Mouse (Mus musculus): ENCODE results near the gene Mapk1ip1. TPM values are rescaled to one million over a fixed set of nuclear protein-coding genes. Genes with fewer than 3 reads are reported as not detected.

Mapk1ip1 gene
- polyA plus RNA-seq, 1 experiment from 2014 or later, result 47.8 TPM

- no peak overlapping the region for H3K4me3 ChIP-seq (ENCODE audit: low read depth, low read length)
- ATAC-seq (ENCODE audit: low read depth), result no peak
- no peaks in the 10 kb centered on the region for H3K27me3 ChIP-seq (ENCODE audit: control insufficient read depth, insufficient read depth, low read length)
- no peaks in the 10 kb centered on the region for H3K4me1 ChIP-seq (ENCODE audit: control insufficient read depth, insufficient read depth, low read length)
- no peak overlapping the region for H3K4me2 ChIP-seq (ENCODE audit: low read depth, low read length)
- no peak overlapping the region for H3K9ac ChIP-seq (replicated peaks; ENCODE audit: low read depth, low read length)
- no peaks in the 10 kb centered on the region for H3K9me3 ChIP-seq (ENCODE audit: control insufficient read depth, low read length)
- peaks cover 11% of the 10 kb centered on the region for H3K36me3 ChIP-seq (ENCODE audit: control insufficient read depth, insufficient read depth, low read length)
- H3K27ac ChIP-seq (ENCODE audit: low read depth, low read length), result no peak overlapping the region
- 89% methylated on average over 3 of the region's 3 CpGs for WGBS
Observed at GRCm38 (mm10) chr7:138863950-138864572, 18.0 kb upstream of the Mapk1ip1 start.

GRCm38 (mm10) chr7:138856670-138857069 lies 10.6 kb upstream of the Mapk1ip1 start:
- no peak overlapping the region for H3K27ac ChIP-seq (ENCODE audit: low read depth, low read length)
- peaks cover 24% of the 10 kb centered on the region for H3K36me3 ChIP-seq (ENCODE audit: control insufficient read depth, insufficient read depth, low read length)
- no peak overlapping the region for H3K4me2 ChIP-seq (ENCODE audit: low read depth, low read length)
- WGBS, result 69% methylated on average over 2 of the region's 2 CpGs
- H3K4me1 ChIP-seq (ENCODE audit: control insufficient read depth, insufficient read depth, low read length), result no peaks in the 10 kb centered on the region
- ATAC-seq (ENCODE audit: low read depth), result no peak
- no peak overlapping the region for H3K9ac ChIP-seq (replicated peaks; ENCODE audit: low read depth, low read length)
- no peaks in the 10 kb centered on the region for H3K27me3 ChIP-seq (ENCODE audit: control insufficient read depth, insufficient read depth, low read length)
- no peak overlapping the region for H3K4me3 ChIP-seq (ENCODE audit: low read depth, low read length)
- H3K9me3 ChIP-seq (ENCODE audit: control insufficient read depth, low read length), result no peaks in the 10 kb centered on the region

DNA sequence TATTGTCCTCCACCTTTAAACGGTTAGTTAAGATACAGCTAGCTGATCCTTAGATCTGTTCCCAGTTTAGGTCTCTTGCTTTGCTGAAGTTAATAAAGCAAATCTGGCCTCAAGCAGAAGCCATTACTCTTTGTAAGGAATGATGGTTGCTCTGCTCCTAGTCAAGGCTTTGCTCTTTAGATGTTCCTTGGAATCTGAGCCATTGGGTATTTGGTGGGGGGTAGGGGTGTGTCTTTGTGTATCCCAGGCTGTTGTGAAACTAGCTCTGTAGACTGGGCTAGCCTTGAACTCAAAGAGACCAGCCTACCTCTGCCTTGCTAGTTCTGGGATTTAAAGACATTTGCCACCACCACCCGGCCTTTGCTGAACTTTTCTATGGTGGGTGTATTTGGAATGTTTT lies 8.1 kb upstream of the Mapk1ip1 start:
- WGBS, result 96% methylated on average over 2 of the region's 2 CpGs
- Histone ChIP-seq H3K4me2 (ENCODE audit: low read depth, low read length) (no peak overlapping the region), H3K4me1 (ENCODE audit: control insufficient read depth, insufficient read depth, low read length) (no peaks in the 10 kb centered on the region), H3K9ac (replicated peaks; ENCODE audit: low read depth, low read length) (no peak overlapping the region), H3K27ac (ENCODE audit: low read depth, low read length) (no peak overlapping the region), H3K36me3 (ENCODE audit: control insufficient read depth, insufficient read depth, low read length) (peaks cover 24% of the 10 kb centered on the region), H3K9me3 (ENCODE audit: control insufficient read depth, low read length) (no peaks in the 10 kb centered on the region), H3K4me3 (ENCODE audit: low read depth, low read length) (no peak overlapping the region), H3K27me3 (ENCODE audit: control insufficient read depth, insufficient read depth, low read length) (no peaks in the 10 kb centered on the region)
- ATAC-seq (ENCODE audit: low read depth), result no peak

DNA sequence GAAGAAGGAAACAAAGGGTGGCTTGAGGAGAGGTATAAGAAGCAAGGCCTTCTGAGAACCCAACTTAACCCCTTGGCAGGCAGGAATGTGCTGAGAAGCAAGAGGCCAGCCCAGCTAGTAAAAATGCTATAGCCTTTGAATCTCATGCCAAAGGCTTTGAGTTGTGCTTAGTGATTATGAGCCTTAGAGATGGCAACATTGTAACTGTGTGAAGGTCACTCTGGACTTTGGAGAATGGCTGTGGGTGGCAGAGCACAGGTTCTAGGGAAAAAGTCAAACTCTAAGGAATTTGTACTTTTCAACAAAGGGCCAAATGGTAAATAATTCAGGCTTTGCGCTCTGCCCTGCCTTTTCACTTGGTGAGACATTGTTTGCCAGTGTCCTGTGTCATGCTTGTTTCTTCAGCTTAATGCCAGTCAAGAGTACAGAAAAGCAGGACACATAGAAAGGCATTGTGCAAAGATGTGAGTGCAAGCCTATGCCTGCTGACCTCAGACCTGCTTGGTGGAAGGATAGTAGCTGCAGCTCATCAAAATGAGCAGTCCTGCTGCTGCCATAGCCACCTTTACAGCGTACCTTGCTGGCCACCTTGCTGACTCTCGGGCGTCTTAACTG lies 7.5 kb upstream of the Mapk1ip1 start:
- WGBS, result 96% methylated on average over 4 of the region's 4 CpGs
- Histone ChIP-seq H3K4me1 (ENCODE audit: control insufficient read depth, insufficient read depth, low read length) (no peaks in the 10 kb centered on the region; the same call in 1 of the 2 replicates), H3K27me3 (ENCODE audit: control insufficient read depth, insufficient read depth, low read length) (no peaks in the 10 kb centered on the region), H3K4me3 (ENCODE audit: low read depth, low read length) (no peak overlapping the region), H3K27ac (ENCODE audit: low read depth, low read length) (no peak overlapping the region), H3K9ac (replicated peaks; ENCODE audit: low read depth, low read length) (no peak overlapping the region), H3K36me3 (ENCODE audit: control insufficient read depth, insufficient read depth, low read length) (peaks cover 24% of the 10 kb centered on the region), H3K4me2 (ENCODE audit: low read depth, low read length) (no peak overlapping the region), H3K9me3 (ENCODE audit: control insufficient read depth, low read length) (no peaks in the 10 kb centered on the region)
- ATAC-seq (ENCODE audit: low read depth), result no peak

DNA sequence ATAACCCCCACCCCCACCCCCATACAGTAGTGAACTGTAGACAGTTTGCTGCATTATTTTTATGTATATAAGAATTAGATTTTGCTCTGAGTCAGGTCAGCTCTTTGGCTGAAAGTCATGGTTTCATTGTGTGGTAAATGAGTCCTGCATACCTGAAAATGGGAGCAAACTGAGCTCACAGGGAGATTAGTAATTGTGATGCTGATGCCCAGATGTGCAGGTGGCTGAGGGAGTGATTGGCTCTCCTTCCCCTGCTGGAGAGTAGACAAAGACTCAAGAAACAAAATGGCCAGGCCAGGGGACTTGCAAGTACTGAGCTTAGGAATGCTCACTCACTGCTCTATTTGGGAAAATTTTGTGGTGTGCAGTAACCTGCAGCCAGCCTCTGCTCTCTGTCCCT lies 4.0 kb upstream of the Mapk1ip1 start:
- Histone ChIP-seq H3K4me1 (ENCODE audit: control insufficient read depth, insufficient read depth, low read length) (peaks cover 15% of the 10 kb centered on the region), H3K9me3 (ENCODE audit: control insufficient read depth, low read length) (no peaks in the 10 kb centered on the region), H3K36me3 (ENCODE audit: control insufficient read depth, insufficient read depth, low read length) (peaks cover 16% of the 10 kb centered on the region; the same call in 1 of the 2 replicates), H3K27me3 (ENCODE audit: control insufficient read depth, insufficient read depth, low read length) (no peaks in the 10 kb centered on the region), H3K4me3 (ENCODE audit: low read depth, low read length) (no peak overlapping the region), H3K27ac (ENCODE audit: low read depth, low read length) (no peak overlapping the region), H3K4me2 (ENCODE audit: low read depth, low read length) (no peak overlapping the region), H3K9ac (replicated peaks; ENCODE audit: low read depth, low read length) (no peak overlapping the region)
- ATAC-seq (ENCODE audit: low read depth), result no peak

DNA sequence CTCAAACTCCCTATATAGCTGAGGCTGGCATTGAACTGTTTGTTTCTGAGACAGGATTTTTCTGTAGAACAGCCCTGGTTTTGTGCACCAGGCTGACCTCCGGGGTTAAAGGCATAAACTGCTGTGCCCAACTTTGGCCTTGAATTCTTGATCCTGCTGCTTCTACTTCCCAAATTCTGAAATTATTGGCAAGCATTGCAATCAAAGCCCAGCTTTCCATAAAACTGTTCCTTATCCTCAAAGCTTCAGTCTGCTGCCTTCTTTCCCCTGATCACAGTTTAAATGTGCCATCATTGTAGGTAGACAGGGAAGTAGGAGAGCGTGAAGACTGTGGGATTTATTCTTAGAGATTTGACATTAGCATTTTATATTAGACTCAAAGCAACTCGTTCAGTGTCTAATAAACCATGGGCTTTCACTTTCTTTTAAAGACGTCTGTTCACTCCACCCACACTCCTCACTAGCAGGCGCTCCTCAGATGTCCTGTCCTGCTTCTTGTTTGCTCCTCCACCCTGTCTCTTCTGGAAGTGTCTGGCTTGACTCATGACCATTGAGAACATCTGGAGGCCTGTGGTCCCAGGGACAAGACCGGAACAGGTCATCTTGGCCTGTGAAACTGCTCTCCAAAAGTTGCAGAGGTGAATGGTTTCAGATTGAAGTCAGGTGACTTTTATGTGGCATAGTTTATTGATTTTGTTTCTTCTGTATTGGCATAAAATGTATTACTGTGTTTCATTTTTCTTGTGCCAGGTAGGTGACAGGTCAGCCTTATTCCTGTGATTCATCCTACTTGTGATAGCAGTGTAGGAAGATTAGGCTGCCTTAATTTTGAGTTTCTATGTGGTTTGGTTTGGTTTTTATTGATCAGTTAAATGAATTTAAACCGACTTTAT lies 2.2 kb upstream of the Mapk1ip1 start:
- H3K4me1 ChIP-seq (ENCODE audit: control insufficient read depth, insufficient read depth, low read length), result peaks cover 31% of the 10 kb centered on the region
- no peak overlapping the region for H3K9ac ChIP-seq (replicated peaks; ENCODE audit: low read depth, low read length)
- H3K4me2 ChIP-seq (ENCODE audit: low read depth, low read length), result peak overlapping the region; percentile 93
- H3K36me3 ChIP-seq (ENCODE audit: control insufficient read depth, insufficient read depth, low read length), result peaks cover 11% of the 10 kb centered on the region; the same call in 1 of the 2 replicates
- 77% methylated on average over 7 of the region's 7 CpGs for WGBS
- H3K27me3 ChIP-seq (ENCODE audit: control insufficient read depth, insufficient read depth, low read length), result no peaks in the 10 kb centered on the region
- no peaks in the 10 kb centered on the region for H3K9me3 ChIP-seq (ENCODE audit: control insufficient read depth, low read length)
- H3K4me3 ChIP-seq (ENCODE audit: low read depth, low read length), result peak overlapping the region; percentile 95; the same call in 1 of the 2 replicates
- no peak for ATAC-seq (ENCODE audit: low read depth)
- H3K27ac ChIP-seq (ENCODE audit: low read depth, low read length), result no peak overlapping the region

GRCm38 (mm10) chr7:138847316-138848027 lies 1.4 kb upstream of the Mapk1ip1 start:
- Histone ChIP-seq H3K4me2 (ENCODE audit: low read depth, low read length) (peak overlapping the region; percentile 93), H3K4me1 (ENCODE audit: control insufficient read depth, insufficient read depth, low read length) (peaks cover 38% of the 10 kb centered on the region), H3K27ac (ENCODE audit: low read depth, low read length) (no peak overlapping the region), H3K4me3 (ENCODE audit: low read depth, low read length) (peak overlapping the region; percentile 95), H3K27me3 (ENCODE audit: control insufficient read depth, insufficient read depth, low read length) (no peaks in the 10 kb centered on the region), H3K9ac (replicated peaks; ENCODE audit: low read depth, low read length) (peak overlapping the region; percentile 98), H3K36me3 (ENCODE audit: control insufficient read depth, insufficient read depth, low read length) (peaks cover 7% of the 10 kb centered on the region; the same call in 1 of the 2 replicates), H3K9me3 (ENCODE audit: control insufficient read depth, low read length) (no peaks in the 10 kb centered on the region)
- no peak for ATAC-seq (ENCODE audit: low read depth)
- 46% methylated on average over 13 of the region's 13 CpGs for WGBS

DNA sequence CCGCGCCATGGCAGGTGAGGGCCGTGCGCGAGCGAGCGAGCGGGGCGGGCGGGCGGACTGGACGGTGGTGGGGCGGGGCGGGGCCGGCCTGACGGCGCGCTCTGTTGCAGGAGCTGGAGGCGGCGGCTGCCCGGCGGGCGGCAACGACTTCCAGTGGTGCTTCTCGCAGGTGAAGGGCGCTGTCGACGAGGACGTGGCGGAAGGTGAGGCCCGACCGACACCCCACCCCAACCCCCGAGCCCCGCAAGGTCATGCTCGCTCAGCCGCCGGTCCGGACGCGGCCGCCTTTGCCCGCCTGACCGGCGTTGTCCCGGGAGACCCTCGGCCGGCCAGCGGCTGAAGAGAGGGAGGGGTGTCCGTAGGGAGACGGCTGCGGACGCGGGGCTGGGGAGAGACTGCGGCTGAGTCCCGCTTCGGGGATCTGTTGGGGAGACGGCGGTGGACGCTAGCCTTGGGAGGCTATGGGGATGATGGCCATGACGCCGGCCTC lies 474 bp upstream of the Mapk1ip1 start:
- Histone ChIP-seq H3K9me3 (ENCODE audit: control insufficient read depth, low read length) (no peaks in the 10 kb centered on the region), H3K4me3 (ENCODE audit: low read depth, low read length) (peak overlapping the region; percentile 95), H3K27me3 (ENCODE audit: control insufficient read depth, insufficient read depth, low read length) (no peaks in the 10 kb centered on the region), H3K4me1 (ENCODE audit: control insufficient read depth, insufficient read depth, low read length) (peaks cover 39% of the 10 kb centered on the region), H3K9ac (replicated peaks; ENCODE audit: low read depth, low read length) (peak overlapping the region; percentile 98), H3K27ac (ENCODE audit: low read depth, low read length) (peak overlapping the region; percentile 97), H3K36me3 (ENCODE audit: control insufficient read depth, insufficient read depth, low read length) (no peaks in the 10 kb centered on the region), H3K4me2 (ENCODE audit: low read depth, low read length) (peak overlapping the region; percentile 93)
- ATAC-seq (ENCODE audit: low read depth), result peak; percentile 70
- WGBS, result 0% methylated on average over 42 of the region's 61 CpGs
